Mouse (Mus musculus) bone marrow, adult 2 months (tissue): Measurements from ENCODE around the gene Inpp4a.

Experiments used
- CTCF ChIP-seq: fragments of 200-500 bp; IDR thresholded peaks from 2 replicates; pipeline ENCODE4 v1.5.1; 2011; ENCODE audit warnings: low read length, control low read depth; ENCODE audit not compliant: control insufficient read depth, insufficient read depth
- POLR2A ChIP-seq: fragments of 200-500 bp; IDR thresholded peaks from 2 replicates; pipeline ENCODE4 v1.6.1; 2011; ENCODE audit warnings: low read depth, mild to moderate bottlenecking, control low read depth, low read length, borderline replicate concordance; ENCODE audit not compliant: control insufficient read depth

DNA sequence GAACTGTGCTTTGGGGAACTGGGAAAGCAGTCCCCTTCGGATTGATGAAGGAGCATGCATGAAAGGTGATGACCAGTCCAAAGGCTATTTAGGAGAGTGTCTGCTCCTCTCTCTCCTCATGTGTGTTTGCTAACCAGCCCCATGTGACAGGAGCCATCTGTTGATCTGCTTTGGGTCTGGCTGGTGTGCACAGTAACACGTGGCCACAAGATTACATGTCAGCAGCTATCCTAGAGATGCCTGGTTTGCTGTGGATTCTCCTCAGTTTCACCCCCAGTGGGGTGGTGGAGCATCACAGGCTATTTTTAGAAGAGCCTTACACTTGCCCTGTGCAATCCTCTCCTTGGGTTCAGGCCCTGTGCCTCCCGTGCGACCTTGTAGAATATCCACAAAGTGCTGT is 42.2 kb downstream of the Inpp4a start:
- TF ChIP-seq CTCF (no peak), POLR2A (no peak)
